Mouse (Mus musculus): Measurements from ENCODE around the gene Fbxl19.

The Fbxl19 gene

GRCm38 (mm10) chr7:127808821-127809220 lies 64.5 kb downstream of the Fbxl19 start:
- no peak for DNase-seq

DNA sequence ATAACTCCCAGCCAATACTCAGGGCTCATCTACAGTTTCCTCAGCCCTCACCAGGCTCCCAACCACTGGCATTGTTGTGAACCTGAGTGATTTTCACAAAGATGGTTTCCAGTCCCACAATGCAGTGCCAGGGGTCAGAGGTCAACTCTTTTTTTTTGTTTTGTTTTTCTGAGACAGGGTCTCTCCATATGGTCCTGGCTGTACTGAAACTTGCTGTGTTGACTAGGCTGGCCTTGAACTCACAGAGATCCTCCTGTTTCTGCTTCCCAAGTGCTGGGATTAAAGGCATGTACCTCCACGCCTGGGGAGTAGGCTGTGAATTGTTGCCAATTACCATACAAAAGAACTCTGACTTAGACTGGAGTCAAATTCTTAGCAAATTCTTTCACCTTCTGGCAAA lies 65.5 kb downstream of the Fbxl19 start:
- no peak for DNase-seq

- DNase-seq = no peak
Measured at GRCm38 (mm10) chr7:127810650-127811049, 66.3 kb downstream of the Fbxl19 start.

DNA sequence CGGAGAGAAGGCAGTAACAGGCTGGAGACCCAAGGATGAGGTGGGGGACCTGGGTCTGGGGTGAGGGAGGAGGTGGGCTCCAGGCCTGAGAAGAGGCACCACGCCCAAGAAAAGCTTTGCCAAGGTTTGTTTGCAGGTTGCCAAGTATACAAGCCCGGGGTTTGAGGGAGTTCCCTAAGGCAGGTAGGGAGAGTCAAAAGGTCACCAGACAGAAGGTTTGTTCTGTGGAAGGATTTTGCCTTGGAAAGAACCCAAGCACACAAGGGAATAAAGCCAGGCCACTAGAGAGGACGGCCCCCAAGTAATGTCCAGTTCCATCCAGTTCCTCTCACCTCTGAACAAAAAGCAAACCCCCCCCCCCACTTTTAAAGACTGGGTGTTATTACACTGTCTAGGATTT lies 66.9 kb downstream of the Fbxl19 start:
- DNase-seq = no peak

DNA sequence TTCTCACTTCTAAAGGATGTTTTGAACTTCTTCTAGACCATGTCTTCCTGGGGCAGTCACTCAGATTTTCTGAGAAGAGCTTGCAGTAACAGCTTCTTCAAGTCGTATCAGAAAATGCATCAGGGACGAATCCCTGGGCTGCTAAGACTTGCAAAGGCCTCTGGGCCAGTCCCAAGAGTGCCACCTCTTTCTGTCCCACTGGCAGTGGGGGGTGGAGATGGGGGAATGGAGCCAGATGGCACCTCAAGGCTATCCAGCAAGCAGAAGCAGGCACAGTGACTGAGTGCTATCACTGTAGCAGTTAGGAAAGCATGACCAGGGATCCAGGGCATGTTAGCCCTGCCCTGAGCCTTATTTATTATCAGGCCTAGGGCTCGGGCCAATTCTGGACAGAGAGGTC lies 67.9 kb downstream of the Fbxl19 start:
- peak in 1 of 2 experiments; percentile 59 for DNase-seq

DNA sequence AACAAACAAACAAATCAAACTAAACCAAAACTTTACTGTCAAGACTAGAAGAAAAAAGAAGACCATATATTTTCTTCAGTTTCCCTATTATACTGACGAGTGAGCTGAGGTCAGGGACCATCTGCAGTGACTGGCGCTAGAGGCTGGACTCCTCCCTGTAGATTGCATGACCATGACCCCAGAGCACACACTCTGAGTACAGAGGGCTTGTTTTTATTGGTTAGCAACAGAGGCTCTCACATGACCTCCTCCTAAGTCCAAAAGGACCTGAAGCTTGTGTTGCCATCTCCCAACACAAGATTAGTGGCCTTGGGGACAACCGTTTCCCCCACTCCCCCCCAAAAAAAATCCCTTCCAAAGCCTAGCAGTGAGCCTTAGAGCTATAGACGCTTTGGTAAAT lies 69.5 kb downstream of the Fbxl19 start:
- DNase-seq = no peak

DNA sequence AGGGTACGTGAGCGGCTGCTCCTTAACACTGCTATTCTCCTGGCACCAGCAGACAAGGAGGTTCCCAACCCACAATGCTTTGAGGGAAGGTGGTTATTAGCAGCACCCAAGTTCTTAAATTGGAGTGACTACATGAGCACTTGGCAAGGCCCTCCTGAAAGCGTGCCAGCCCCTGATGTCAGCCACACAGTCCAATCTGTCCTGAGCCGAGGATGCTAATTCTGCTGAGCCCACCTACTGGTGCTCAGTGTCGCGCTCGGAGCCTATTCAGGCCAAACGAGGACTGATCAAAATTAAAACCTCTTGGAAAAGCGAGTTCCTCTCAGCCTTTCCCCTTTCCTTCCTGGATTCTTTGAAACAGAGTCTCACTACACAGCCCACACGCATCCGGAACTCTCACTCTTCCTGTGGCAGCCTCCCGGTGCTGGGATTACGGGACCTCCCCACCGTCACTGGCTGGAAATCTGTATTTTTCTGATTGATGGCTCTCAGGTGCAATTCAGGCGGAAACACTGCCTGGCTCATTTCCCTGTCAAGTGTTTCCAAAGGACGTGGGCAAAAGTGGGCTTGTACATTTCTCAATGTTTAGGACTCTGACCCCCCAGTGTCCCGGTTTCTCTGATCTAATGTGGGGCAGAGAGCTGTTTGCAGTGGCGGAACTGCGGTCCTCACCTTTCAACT lies 70.0 kb downstream of the Fbxl19 start:
- peak; percentile 98 to 99 for DNase-seq

DNA sequence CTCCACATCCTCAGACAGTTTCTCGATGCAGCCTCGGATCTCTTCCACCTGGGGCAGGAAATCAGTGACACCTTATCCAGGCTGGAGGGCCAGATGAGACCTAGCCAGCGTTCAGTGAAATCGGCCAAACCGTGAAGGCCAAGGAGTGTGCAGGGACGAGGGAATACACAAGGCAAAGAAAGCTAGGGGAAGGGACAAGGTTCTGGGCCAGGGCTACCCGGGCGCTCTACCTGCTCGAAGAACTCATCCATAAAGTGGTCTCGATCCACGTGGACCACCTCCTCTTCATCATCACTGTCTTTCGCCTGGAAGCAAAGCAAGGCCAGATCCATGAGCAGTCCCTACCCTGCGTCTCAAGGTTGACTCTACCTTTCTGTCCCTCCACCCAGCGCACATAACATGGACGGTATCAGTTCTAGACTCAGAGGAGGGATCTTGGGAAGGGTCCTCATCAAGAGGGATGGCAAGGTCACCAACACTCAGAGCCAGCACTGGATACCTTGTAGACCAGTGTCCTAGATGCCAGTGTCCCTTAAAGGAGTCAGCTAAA lies 70.8 kb downstream of the Fbxl19 start:
- peak in 1 of 2 experiments; percentile 21 for DNase-seq

GRCm38 (mm10) chr7:127815954-127816821 lies 71.8 kb downstream of the Fbxl19 start:
- DNase-seq = peak; percentile 49

DNA sequence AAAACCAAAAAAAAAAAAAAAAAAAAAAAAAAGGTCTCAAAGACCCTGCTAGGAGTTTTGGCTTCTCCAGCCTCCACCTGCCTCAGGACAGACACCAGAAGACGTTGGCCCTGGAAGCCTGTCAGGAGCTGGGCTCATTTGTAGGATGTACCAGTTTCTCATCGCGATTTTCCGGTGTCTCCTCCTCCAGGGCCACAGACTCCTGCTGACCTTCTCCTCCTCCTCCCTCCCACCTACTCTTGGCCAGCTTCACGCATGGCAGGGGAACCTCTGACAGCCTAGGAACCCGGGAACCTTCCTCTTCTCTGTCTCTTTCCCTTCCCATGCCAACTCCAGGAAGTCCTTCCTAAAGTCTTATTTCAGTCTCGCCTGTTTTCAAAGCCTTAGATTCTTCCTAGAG lies 72.7 kb downstream of the Fbxl19 start:
- peak; percentile 22 for DNase-seq

- DNase-seq = peak in 1 of 2 experiments; percentile 10
Measured at GRCm38 (mm10) chr7:127817776-127818175, 73.4 kb downstream of the Fbxl19 start.

All from cerebellum, postnatal 36 days (tissue).